Mouse (Mus musculus): ENCODE results near the gene Slc17a5. TPM values are rescaled to one million over a fixed set of nuclear protein-coding genes. Genes with fewer than 3 reads are reported as not detected.

The Slc17a5 gene
- polyA plus RNA-seq, 1 experiment from 2014 or later = 16.9 TPM

DNA sequence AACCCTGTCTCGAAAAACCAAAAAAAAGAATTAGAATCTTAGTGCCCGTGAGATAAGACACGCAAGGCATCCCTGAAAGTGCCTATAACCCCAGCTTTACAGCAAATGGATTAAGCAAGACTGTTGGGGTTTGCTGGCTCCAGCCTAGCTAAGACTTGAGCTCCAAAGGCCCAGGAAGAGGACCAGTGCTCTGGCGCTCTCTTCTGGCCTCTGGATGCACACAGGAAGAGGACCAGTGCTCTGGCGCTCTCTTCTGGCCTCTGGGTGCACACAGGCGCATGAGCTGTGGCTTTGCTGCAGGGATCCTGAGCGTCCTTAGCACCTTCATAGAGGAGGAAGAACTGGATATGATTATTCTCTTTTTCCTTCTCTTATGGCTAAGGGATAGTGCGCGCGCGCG is 40.1 kb downstream of the Slc17a5 start:
- no peak overlapping the region for H3K4me2 ChIP-seq (ENCODE audit: low read length)
- H3K27me3 ChIP-seq (ENCODE audit: control insufficient read depth, insufficient read depth, low read length) = no peaks in the 10 kb centered on the region
- H3K9ac ChIP-seq (replicated peaks; ENCODE audit: low read length) = no peak overlapping the region
- H3K9me3 ChIP-seq (ENCODE audit: control insufficient read depth, low read length) = no peaks in the 10 kb centered on the region
- peaks cover 22% of the 10 kb centered on the region for H3K36me3 ChIP-seq (ENCODE audit: control insufficient read depth, insufficient read depth, low read length)
- DNase-seq (no peak), ATAC-seq (ENCODE audit: low FRiP score, low TSS enrichment) (no peak)
- 85% methylated on average over 12 of the region's 12 CpGs for WGBS
- no peaks in the 10 kb centered on the region for H3K4me1 ChIP-seq (ENCODE audit: control insufficient read depth, insufficient read depth, low read length)
- H3K4me3 ChIP-seq (replicated peaks; ENCODE audit: low read depth, low read length) = no peak overlapping the region
- H3K27ac ChIP-seq (replicated peaks; ENCODE audit: low read depth, low read length) = no peak overlapping the region

DNA sequence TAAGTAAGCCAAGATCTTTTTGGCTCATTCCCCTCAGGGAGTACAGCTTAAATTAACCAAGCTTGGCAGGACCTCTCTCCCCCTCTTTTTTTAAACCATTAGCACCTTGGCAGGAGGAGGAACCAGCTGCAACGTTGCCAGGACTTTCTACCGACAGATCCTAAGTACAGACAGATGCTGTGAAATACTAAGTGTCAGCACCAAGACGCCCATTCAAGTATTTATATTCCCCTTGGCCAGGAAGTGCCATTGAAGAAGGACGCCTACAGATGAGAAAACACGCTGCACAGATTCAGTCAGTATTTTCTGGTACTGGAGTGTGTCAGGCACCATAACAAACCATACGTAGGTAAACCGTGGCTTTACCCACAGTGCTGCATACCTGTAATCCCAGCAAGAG is 40.9 kb downstream of the Slc17a5 start:
- H3K4me1 ChIP-seq (ENCODE audit: control insufficient read depth, insufficient read depth, low read length) = no peaks in the 10 kb centered on the region
- DNase-seq (no peak), ATAC-seq (ENCODE audit: low FRiP score, low TSS enrichment) (no peak)

DNA sequence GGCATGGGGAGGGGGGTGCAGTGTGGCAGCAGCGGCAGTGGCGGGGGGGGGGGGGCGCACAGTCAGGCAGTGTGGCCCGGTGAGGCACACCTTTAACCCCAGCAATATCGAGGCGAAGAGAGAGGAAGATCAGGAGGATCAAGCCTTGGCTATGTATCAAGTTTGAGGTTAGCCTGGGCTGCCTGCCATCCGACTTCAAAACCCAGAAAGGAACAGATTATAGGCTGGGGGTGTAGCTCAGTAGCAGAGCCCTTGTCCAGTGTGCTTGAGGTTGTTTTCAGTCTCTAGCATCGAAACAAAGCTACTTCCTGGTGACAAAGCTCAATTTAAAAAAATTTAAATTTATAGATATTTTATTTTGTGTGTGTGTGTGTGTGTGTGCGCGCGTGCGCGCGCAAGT is 46.1 kb downstream of the Slc17a5 start:
- H3K4me2 ChIP-seq (ENCODE audit: low read length) = no peak overlapping the region
- H3K4me1 ChIP-seq (ENCODE audit: control insufficient read depth, insufficient read depth, low read length) = no peaks in the 10 kb centered on the region
- no peak overlapping the region for H3K9ac ChIP-seq (replicated peaks; ENCODE audit: low read length)
- DNase-seq = no peak
- no peak for ATAC-seq (ENCODE audit: low FRiP score, low TSS enrichment)
- no peak overlapping the region for H3K27ac ChIP-seq (replicated peaks; ENCODE audit: low read depth, low read length)
- H3K9me3 ChIP-seq (ENCODE audit: control insufficient read depth, low read length) = no peaks in the 10 kb centered on the region
- no peaks in the 10 kb centered on the region for H3K27me3 ChIP-seq (ENCODE audit: control insufficient read depth, insufficient read depth, low read length)
- H3K36me3 ChIP-seq (ENCODE audit: control insufficient read depth, insufficient read depth, low read length) = peaks cover 12% of the 10 kb centered on the region
- H3K4me3 ChIP-seq (replicated peaks; ENCODE audit: low read depth, low read length) = no peak overlapping the region
- 96% methylated on average over 14 of the region's 14 CpGs for WGBS

More for the DNA sequence above, 40.9 kb downstream of the Slc17a5 start:
- 88% methylated on average over 7 of the region's 7 CpGs for WGBS
- no peaks in the 10 kb centered on the region for H3K9me3 ChIP-seq (ENCODE audit: control insufficient read depth, low read length)
- H3K27me3 ChIP-seq (ENCODE audit: control insufficient read depth, insufficient read depth, low read length) = no peaks in the 10 kb centered on the region
- no peak overlapping the region for H3K27ac ChIP-seq (replicated peaks; ENCODE audit: low read depth, low read length)
- no peak overlapping the region for H3K9ac ChIP-seq (replicated peaks; ENCODE audit: low read length)
- no peak overlapping the region for H3K4me3 ChIP-seq (replicated peaks; ENCODE audit: low read depth, low read length)
- peaks cover 15% of the 10 kb centered on the region for H3K36me3 ChIP-seq (ENCODE audit: control insufficient read depth, insufficient read depth, low read length)
- H3K4me2 ChIP-seq (ENCODE audit: low read length) = no peak overlapping the region

DNA sequence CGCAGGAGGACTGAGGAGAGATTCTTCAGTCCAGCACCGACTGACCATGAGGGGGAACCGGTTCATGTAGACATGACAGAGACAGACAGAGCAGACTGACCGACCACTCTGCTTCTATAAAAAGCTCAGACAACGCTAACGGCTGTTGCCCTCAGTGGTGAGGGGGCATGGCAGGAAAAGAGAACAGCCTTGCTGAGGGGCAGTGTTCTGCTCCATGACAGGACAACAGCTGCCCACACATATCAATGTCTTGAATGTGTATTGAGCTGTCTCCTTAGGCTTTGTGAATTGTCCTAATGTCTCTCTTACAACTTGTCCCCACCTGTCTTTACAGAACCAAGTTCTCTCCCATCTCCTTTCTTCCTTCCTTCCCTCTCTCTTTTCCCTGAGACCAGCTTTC is 49.4 kb downstream of the Slc17a5 start:
- Histone ChIP-seq H3K9me3 (ENCODE audit: control insufficient read depth, low read length) (no peaks in the 10 kb centered on the region), H3K36me3 (ENCODE audit: control insufficient read depth, insufficient read depth, low read length) (peaks cover 10% of the 10 kb centered on the region; the same call in 1 of the 2 replicates), H3K9ac (replicated peaks; ENCODE audit: low read length) (no peak overlapping the region), H3K4me2 (ENCODE audit: low read length) (no peak overlapping the region), H3K4me1 (ENCODE audit: control insufficient read depth, insufficient read depth, low read length) (no peaks in the 10 kb centered on the region), H3K4me3 (replicated peaks; ENCODE audit: low read depth, low read length) (no peak overlapping the region), H3K27me3 (ENCODE audit: control insufficient read depth, insufficient read depth, low read length) (no peaks in the 10 kb centered on the region), H3K27ac (replicated peaks; ENCODE audit: low read depth, low read length) (no peak overlapping the region)
- 76% methylated on average over 6 of the region's 6 CpGs for WGBS
- DNase-seq (no peak), ATAC-seq (ENCODE audit: low FRiP score, low TSS enrichment) (no peak)

DNA sequence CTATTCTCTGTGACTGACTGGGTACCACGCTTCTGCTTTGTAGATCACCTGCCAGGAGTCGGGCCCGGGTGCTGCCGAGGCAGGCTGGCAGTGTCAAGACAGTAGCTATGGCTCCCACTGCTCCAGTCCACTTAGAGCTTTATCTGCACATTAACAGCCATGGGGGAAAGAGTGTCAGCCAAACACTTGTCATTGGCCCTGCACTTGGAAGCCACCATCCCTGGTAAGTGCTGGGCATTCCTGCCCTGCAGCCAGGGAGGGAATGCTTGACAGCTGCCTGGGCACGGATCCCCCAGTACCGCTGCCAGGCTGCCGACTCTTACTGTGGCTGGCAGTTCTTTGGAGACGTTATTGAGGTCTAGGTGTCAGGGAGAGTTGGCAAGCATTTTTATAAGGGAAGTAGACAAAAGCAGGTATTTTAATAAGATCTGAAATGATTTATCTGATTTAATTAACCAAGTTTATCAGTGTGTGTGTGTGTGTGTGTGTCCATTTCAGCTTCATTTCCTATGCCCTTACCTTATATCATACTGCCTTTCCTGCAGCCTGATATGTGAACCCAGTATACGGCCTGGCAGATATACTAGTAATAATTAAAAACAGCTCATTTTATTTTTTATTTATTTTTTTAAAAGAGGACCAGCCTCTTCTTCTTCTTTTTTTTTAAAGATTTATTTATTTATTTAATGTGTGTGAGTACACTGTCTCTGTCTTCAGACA is 50.5 kb downstream of the Slc17a5 start:
- H3K4me1 ChIP-seq (ENCODE audit: control insufficient read depth, insufficient read depth, low read length) = no peaks in the 10 kb centered on the region
- H3K9ac ChIP-seq (replicated peaks; ENCODE audit: low read length) = no peak overlapping the region
- DNase-seq (no peak), ATAC-seq (ENCODE audit: low FRiP score, low TSS enrichment) (no peak)
- peaks cover 10% of the 10 kb centered on the region; the same call in 1 of the 2 replicates for H3K36me3 ChIP-seq (ENCODE audit: control insufficient read depth, insufficient read depth, low read length)
- H3K4me2 ChIP-seq (ENCODE audit: low read length) = no peak overlapping the region
- no peaks in the 10 kb centered on the region for H3K9me3 ChIP-seq (ENCODE audit: control insufficient read depth, low read length)
- no peaks in the 10 kb centered on the region for H3K27me3 ChIP-seq (ENCODE audit: control insufficient read depth, insufficient read depth, low read length)
- no peak overlapping the region for H3K27ac ChIP-seq (replicated peaks; ENCODE audit: low read depth, low read length)
- WGBS = 91% methylated on average over 9 of the region's 9 CpGs
- no peak overlapping the region for H3K4me3 ChIP-seq (replicated peaks; ENCODE audit: low read depth, low read length)

DNA sequence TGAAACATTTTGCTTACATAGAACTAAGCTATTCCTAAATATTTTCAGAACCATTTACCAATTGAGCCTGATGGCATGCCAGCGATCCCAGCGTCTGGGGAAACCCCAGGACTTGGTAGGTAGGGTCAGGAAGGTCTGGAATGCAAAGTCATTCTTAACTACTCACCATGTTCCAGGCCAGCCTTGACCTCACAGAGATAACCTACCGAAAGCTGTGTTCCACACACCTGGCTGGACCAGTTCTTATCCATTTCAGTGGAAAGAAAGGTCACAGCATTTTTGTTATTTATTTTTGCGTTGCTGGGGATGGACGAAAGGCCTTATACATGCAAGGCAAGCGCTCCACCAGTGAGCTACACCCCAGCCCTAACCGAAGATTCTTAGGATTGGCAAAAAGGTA is 53.2 kb downstream of the Slc17a5 start:
- Histone ChIP-seq H3K36me3 (ENCODE audit: control insufficient read depth, insufficient read depth, low read length) (peaks cover 10% of the 10 kb centered on the region; the same call in 1 of the 2 replicates), H3K27me3 (ENCODE audit: control insufficient read depth, insufficient read depth, low read length) (no peaks in the 10 kb centered on the region), H3K4me3 (replicated peaks; ENCODE audit: low read depth, low read length) (no peak overlapping the region), H3K4me1 (ENCODE audit: control insufficient read depth, insufficient read depth, low read length) (no peaks in the 10 kb centered on the region), H3K9ac (replicated peaks; ENCODE audit: low read length) (no peak overlapping the region), H3K4me2 (ENCODE audit: low read length) (no peak overlapping the region), H3K9me3 (ENCODE audit: control insufficient read depth, low read length) (no peaks in the 10 kb centered on the region), H3K27ac (replicated peaks; ENCODE audit: low read depth, low read length) (no peak overlapping the region)
- ATAC-seq (ENCODE audit: low FRiP score, low TSS enrichment) = no peak
- 94% methylated on average over 7 of the region's 7 CpGs for WGBS
- no peak for DNase-seq

DNA sequence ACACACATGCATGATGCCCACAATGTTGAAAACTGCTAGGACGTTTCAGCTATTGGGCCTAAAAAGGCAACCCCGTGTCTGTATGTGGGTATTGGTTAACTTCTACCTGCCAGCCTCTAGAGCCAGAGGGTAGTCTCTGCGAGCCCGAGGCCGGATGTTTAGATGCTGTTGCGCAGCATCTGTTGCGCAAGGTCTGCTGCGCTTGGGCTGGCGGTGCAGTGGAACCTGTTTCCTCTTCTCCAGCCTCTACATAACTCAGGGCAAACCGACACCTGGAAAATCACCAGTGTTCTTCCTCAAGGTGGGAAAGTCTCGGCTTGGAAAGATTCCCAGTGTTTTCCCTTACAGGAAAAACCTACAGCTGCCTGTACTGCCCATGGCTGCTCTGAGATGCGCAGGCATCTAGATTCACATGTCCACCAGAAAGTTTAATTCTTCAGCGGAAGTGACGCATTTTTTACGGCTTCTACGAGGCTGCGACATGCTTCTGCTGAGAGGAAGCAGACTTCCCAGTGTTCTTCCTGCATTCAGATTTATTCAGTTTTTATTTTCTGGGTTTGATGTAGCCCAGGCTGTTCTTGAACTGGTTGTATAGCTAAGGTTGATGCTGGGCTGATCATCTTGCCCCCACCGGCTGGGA is 54.4 kb downstream of the Slc17a5 start:
- Histone ChIP-seq H3K4me2 (ENCODE audit: low read length) (no peak overlapping the region), H3K9me3 (ENCODE audit: control insufficient read depth, low read length) (no peaks in the 10 kb centered on the region), H3K4me3 (replicated peaks; ENCODE audit: low read depth, low read length) (no peak overlapping the region), H3K27ac (replicated peaks; ENCODE audit: low read depth, low read length) (no peak overlapping the region), H3K4me1 (ENCODE audit: control insufficient read depth, insufficient read depth, low read length) (no peaks in the 10 kb centered on the region), H3K9ac (replicated peaks; ENCODE audit: low read length) (no peak overlapping the region), H3K36me3 (ENCODE audit: control insufficient read depth, insufficient read depth, low read length) (peaks cover 6% of the 10 kb centered on the region; the same call in 1 of the 2 replicates), H3K27me3 (ENCODE audit: control insufficient read depth, insufficient read depth, low read length) (no peaks in the 10 kb centered on the region)
- ATAC-seq (ENCODE audit: low FRiP score, low TSS enrichment) = no peak
- DNase-seq = no peak
- 89% methylated on average over 18 of the region's 18 CpGs for WGBS

DNA sequence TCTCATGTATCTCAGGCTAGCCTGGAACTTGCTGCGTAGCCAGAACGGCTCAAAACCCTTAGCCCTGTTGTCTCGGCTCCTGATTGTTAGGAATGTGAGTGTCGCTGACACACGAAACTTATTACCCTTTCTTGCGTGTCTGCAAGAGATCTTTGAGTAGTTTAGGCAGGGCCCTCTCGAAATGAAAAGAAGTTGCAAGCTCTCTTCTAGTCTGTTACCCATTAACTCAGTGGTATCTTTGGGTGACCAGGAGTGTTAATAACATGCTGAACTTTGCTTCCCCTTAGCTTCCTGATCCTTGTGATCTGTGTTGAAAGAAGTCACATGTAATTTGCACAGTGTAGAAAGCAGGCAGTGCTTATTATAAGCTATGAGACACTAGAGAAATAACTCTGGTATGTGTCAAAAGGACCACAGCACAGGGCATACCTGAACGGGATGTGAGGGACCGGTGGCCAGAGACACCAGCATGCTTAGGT is 55.5 kb downstream of the Slc17a5 start:
- 86% methylated on average over 9 of the region's 9 CpGs for WGBS
- H3K4me2 ChIP-seq (ENCODE audit: low read length) = no peak overlapping the region
- no peak overlapping the region for H3K4me3 ChIP-seq (replicated peaks; ENCODE audit: low read depth, low read length)
- ATAC-seq (ENCODE audit: low FRiP score, low TSS enrichment) (no peak), DNase-seq (no peak)
- H3K36me3 ChIP-seq (ENCODE audit: control insufficient read depth, insufficient read depth, low read length) = peaks cover 4% of the 10 kb centered on the region; the same call in 1 of the 2 replicates
- no peaks in the 10 kb centered on the region for H3K4me1 ChIP-seq (ENCODE audit: control insufficient read depth, insufficient read depth, low read length)
- no peaks in the 10 kb centered on the region for H3K27me3 ChIP-seq (ENCODE audit: control insufficient read depth, insufficient read depth, low read length)
- H3K27ac ChIP-seq (replicated peaks; ENCODE audit: low read depth, low read length) = no peak overlapping the region
- H3K9me3 ChIP-seq (ENCODE audit: control insufficient read depth, low read length) = no peaks in the 10 kb centered on the region
- no peak overlapping the region for H3K9ac ChIP-seq (replicated peaks; ENCODE audit: low read length)

DNA sequence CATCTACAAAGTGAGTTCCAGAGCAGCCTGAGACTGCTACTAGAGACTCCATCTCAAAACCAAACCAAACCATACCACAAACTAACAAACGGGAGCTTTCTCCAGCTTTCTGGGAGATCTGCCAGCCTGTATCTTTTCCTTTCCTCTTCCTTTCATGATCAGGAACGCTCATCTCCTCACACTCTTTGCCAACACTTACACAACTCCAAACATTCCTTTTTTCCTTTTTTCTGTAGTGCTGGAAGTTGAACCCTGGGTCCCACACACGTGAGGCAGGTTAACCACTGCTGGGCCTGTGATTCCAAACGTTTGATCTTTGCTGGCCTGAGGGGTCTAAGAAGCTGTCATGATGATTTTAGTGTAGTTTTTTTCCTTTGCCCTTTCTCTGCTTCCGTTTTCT is 56.0 kb downstream of the Slc17a5 start:
- Histone ChIP-seq H3K27me3 (ENCODE audit: control insufficient read depth, insufficient read depth, low read length) (no peaks in the 10 kb centered on the region), H3K4me1 (ENCODE audit: control insufficient read depth, insufficient read depth, low read length) (no peaks in the 10 kb centered on the region), H3K36me3 (ENCODE audit: control insufficient read depth, insufficient read depth, low read length) (peaks cover 4% of the 10 kb centered on the region; the same call in 1 of the 2 replicates), H3K4me2 (ENCODE audit: low read length) (no peak overlapping the region), H3K4me3 (replicated peaks; ENCODE audit: low read depth, low read length) (no peak overlapping the region), H3K9me3 (ENCODE audit: control insufficient read depth, low read length) (no peaks in the 10 kb centered on the region), H3K27ac (replicated peaks; ENCODE audit: low read depth, low read length) (no peak overlapping the region), H3K9ac (replicated peaks; ENCODE audit: low read length) (no peak overlapping the region)
- ATAC-seq (ENCODE audit: low FRiP score, low TSS enrichment) (no peak), DNase-seq (no peak)
- WGBS = 67% methylated on average over 5 of the region's 5 CpGs

Data from midbrain, embryonic 14.5 days (tissue).